Mouse (Mus musculus): ENCODE measurements at regions not wholly inside any gene's neighbourhood (a gene's known extent, or its start where the extent isn't known, plus 50 kb on each side); places are given as distances from the start of the nearest gene placed in this dataset.

DNA sequence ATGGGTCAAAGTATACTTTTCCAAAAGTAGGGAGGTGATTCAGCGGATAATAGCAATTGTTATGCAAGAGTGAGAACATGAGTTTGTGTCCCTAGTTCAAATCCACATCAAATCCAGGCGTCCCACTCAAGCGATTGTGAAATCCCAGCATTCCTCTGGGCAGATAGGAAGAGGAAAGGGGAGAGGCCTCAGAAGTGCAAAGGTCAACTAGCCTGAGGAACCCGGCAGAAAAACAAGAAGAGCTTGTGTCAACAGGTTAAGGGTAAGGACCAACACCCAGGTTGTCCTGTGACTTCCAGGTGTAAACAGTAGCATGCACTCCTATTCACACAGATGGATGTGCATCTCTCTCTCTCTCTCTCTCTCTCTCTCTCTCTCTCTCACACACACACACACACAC lies 127.5 kb downstream of the Rybp start:
- H3K27me3 ChIP-seq (ENCODE audit: control insufficient read depth, insufficient read depth, low read length): no peaks in the 10 kb centered on the region
- H3K9me3 ChIP-seq (ENCODE audit: control insufficient read depth, low read depth, low read length): no peaks in the 10 kb centered on the region
- no peak for ATAC-seq (ENCODE audit: insufficient number of reproducible peaks, insufficient read depth, low FRiP score, low read depth)
- no peak overlapping the region for H3K4me3 ChIP-seq (ENCODE audit: low read depth, low read length)
- WGBS: 66% methylated on average over 4 of the region's 4 CpGs
- H3K9ac ChIP-seq (replicated peaks; ENCODE audit: low read depth, low read length): no peak overlapping the region
- H3K27ac ChIP-seq (ENCODE audit: low read length): no peak overlapping the region
- H3K4me2 ChIP-seq (replicated peaks; ENCODE audit: low read depth, low read length): no peak overlapping the region
- H3K36me3 ChIP-seq (ENCODE audit: control insufficient read depth, insufficient read depth, low read length): no peaks in the 10 kb centered on the region
- peaks cover 29% of the 10 kb centered on the region for H3K4me1 ChIP-seq (ENCODE audit: control insufficient read depth, insufficient read depth, low read length)

DNA sequence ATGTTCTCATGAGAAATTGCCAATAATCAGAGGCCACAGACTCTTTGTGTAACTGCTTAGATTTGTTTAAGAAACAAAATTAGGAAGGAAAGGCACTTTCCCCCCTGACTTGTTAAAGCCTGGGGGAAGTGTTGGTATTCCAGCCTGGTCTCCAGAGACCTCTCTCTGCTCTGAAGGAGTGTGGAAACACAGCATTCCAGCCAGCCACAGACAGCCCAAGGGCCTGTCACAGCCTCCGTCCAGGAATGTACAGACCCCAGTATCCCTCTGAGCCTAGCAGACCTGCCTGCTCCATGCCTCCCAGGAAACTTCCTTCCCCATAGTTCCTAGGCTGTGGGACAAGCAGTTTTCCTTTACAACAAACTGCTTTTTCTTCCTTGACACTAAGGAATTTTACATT lies 128.0 kb downstream of the Rybp start:
- 12% methylated on average over 1 of the region's 1 CpGs for WGBS
- H3K27ac ChIP-seq (ENCODE audit: low read length): no peak overlapping the region
- no peak overlapping the region for H3K4me2 ChIP-seq (replicated peaks; ENCODE audit: low read depth, low read length)
- H3K27me3 ChIP-seq (ENCODE audit: control insufficient read depth, insufficient read depth, low read length): no peaks in the 10 kb centered on the region
- H3K4me1 ChIP-seq (ENCODE audit: control insufficient read depth, insufficient read depth, low read length): peaks cover 29% of the 10 kb centered on the region
- no peaks in the 10 kb centered on the region for H3K9me3 ChIP-seq (ENCODE audit: control insufficient read depth, low read depth, low read length)
- no peaks in the 10 kb centered on the region for H3K36me3 ChIP-seq (ENCODE audit: control insufficient read depth, insufficient read depth, low read length)
- H3K4me3 ChIP-seq (ENCODE audit: low read depth, low read length): no peak overlapping the region
- ATAC-seq (ENCODE audit: insufficient number of reproducible peaks, insufficient read depth, low FRiP score, low read depth): no peak
- H3K9ac ChIP-seq (replicated peaks; ENCODE audit: low read depth, low read length): no peak overlapping the region

DNA sequence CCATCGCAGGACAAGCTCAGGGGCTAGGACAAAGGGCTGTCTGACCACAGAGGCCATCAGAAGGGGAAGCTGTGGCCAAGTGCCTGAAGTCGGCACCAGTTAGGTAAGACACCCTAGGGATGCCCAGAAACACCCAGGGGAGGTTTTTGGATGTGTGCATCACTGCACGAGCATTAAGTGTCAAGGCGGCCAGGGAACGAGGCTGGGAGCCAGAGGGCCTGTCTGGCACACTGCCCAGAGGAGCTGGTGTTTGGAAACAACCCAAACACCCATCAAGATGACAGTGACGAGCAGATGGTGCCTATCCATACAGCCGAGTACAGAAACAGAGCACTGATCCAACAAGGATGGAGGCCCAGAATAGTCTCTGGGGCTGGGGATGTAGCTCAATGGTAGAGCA lies 130.0 kb downstream of the Rybp start:
- H3K4me1 ChIP-seq (ENCODE audit: control insufficient read depth, insufficient read depth, low read length): peaks cover 19% of the 10 kb centered on the region; the same call in 1 of the 2 replicates
- ATAC-seq (ENCODE audit: insufficient number of reproducible peaks, insufficient read depth, low FRiP score, low read depth): peak; percentile 31; the same call in 1 of the 2 replicates
- H3K27ac ChIP-seq (ENCODE audit: low read length): no peak overlapping the region
- no peaks in the 10 kb centered on the region for H3K9me3 ChIP-seq (ENCODE audit: control insufficient read depth, low read depth, low read length)
- H3K4me2 ChIP-seq (replicated peaks; ENCODE audit: low read depth, low read length): no peak overlapping the region
- H3K4me3 ChIP-seq (ENCODE audit: low read depth, low read length): no peak overlapping the region
- H3K27me3 ChIP-seq (ENCODE audit: control insufficient read depth, insufficient read depth, low read length): no peaks in the 10 kb centered on the region
- no peaks in the 10 kb centered on the region for H3K36me3 ChIP-seq (ENCODE audit: control insufficient read depth, insufficient read depth, low read length)
- H3K9ac ChIP-seq (replicated peaks; ENCODE audit: low read depth, low read length): no peak overlapping the region
- WGBS: 29% methylated on average over 7 of the region's 7 CpGs

DNA sequence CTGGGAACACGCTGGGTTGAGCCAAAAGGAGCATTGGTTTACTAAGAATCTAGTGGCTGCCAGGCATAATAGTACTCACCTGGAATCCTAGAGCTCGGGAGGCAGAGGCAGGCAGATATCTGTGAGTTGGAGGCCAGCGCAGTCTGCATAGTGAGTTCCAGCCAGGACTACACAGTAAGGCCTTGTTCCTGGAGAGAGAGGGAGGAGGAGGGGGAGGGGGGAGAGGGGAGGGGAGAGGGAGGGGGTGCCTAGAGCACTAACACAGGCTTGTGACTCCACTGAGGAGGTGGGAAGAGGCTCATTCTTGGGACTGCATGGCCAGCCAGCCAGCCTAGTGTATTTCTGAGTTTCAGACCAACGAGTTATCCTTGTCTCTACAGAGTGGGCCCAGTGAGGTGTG lies 131.1 kb downstream of the Rybp start:
- no peak overlapping the region for H3K9ac ChIP-seq (replicated peaks; ENCODE audit: low read depth, low read length)
- no peak overlapping the region for H3K4me2 ChIP-seq (replicated peaks; ENCODE audit: low read depth, low read length)
- no peak for ATAC-seq (ENCODE audit: insufficient number of reproducible peaks, insufficient read depth, low FRiP score, low read depth)
- H3K4me3 ChIP-seq (ENCODE audit: low read depth, low read length): no peak overlapping the region
- no peaks in the 10 kb centered on the region for H3K36me3 ChIP-seq (ENCODE audit: control insufficient read depth, insufficient read depth, low read length)
- H3K27me3 ChIP-seq (ENCODE audit: control insufficient read depth, insufficient read depth, low read length): no peaks in the 10 kb centered on the region
- 76% methylated on average over 4 of the region's 4 CpGs for WGBS
- no peaks in the 10 kb centered on the region for H3K9me3 ChIP-seq (ENCODE audit: control insufficient read depth, low read depth, low read length)
- H3K4me1 ChIP-seq (ENCODE audit: control insufficient read depth, insufficient read depth, low read length): peaks cover 19% of the 10 kb centered on the region; the same call in 1 of the 2 replicates
- H3K27ac ChIP-seq (ENCODE audit: low read length): no peak overlapping the region

DNA sequence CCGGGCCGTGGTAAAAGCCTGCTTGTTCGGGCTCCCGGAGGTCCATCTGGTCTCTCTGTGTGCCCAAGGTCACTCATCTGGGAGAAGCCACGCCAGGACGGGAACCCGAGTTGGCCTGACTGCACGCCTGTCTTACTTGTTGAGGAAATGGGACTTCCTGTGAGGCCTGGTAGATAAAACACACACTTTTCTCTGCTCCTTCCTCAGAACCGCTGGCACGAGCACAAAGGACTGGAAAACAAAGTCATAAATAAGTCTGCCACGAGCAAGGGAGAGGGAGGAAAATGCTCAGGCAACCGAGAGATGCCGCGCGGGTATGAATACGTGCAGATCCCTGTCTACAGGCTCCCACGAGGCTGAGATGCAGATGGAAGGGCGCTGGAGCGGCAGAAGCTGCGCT lies 131.6 kb downstream of the Rybp start:
- Histone ChIP-seq H3K4me1 (ENCODE audit: control insufficient read depth, insufficient read depth, low read length) (peaks cover 19% of the 10 kb centered on the region; the same call in 1 of the 2 replicates), H3K4me2 (replicated peaks; ENCODE audit: low read depth, low read length) (no peak overlapping the region), H3K4me3 (ENCODE audit: low read depth, low read length) (no peak overlapping the region), H3K36me3 (ENCODE audit: control insufficient read depth, insufficient read depth, low read length) (no peaks in the 10 kb centered on the region), H3K9ac (replicated peaks; ENCODE audit: low read depth, low read length) (no peak overlapping the region), H3K9me3 (ENCODE audit: control insufficient read depth, low read depth, low read length) (no peaks in the 10 kb centered on the region), H3K27me3 (ENCODE audit: control insufficient read depth, insufficient read depth, low read length) (no peaks in the 10 kb centered on the region), H3K27ac (ENCODE audit: low read length) (no peak overlapping the region)
- no peak for ATAC-seq (ENCODE audit: insufficient number of reproducible peaks, insufficient read depth, low FRiP score, low read depth)
- WGBS: 55% methylated on average over 20 of the region's 20 CpGs

DNA sequence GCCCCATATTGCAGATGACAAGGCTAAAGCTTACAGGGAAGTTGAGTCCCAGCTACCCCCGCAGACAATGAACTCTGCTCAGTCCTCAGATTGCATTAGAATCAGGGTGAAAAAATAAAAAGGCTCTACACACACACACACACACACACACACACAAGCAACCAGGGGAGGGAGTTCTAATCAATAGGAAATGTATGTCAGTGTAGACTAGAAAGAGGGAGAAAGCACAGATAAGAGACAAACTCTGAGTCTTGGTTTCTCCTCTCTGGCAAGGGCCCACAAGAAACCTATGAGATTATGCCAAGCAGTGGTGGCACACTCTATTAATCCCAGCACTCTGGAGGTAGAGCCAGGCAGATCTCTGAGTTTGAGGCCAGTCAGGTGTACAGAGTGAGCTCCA lies 135.8 kb downstream of the Rybp start:
- no peaks in the 10 kb centered on the region for H3K27me3 ChIP-seq (ENCODE audit: control insufficient read depth, insufficient read depth, low read length)
- H3K4me1 ChIP-seq (ENCODE audit: control insufficient read depth, insufficient read depth, low read length): peaks cover 18% of the 10 kb centered on the region
- no peak for ATAC-seq (ENCODE audit: insufficient number of reproducible peaks, insufficient read depth, low FRiP score, low read depth)
- no peak overlapping the region for H3K9ac ChIP-seq (replicated peaks; ENCODE audit: low read depth, low read length)
- H3K4me2 ChIP-seq (replicated peaks; ENCODE audit: low read depth, low read length): no peak overlapping the region
- no peak overlapping the region for H3K4me3 ChIP-seq (ENCODE audit: low read depth, low read length)
- H3K36me3 ChIP-seq (ENCODE audit: control insufficient read depth, insufficient read depth, low read length): no peaks in the 10 kb centered on the region
- no peaks in the 10 kb centered on the region for H3K9me3 ChIP-seq (ENCODE audit: control insufficient read depth, low read depth, low read length)
- 97% methylated on average over 1 of the region's 1 CpGs for WGBS
- no peak overlapping the region for H3K27ac ChIP-seq (ENCODE audit: low read length)

DNA sequence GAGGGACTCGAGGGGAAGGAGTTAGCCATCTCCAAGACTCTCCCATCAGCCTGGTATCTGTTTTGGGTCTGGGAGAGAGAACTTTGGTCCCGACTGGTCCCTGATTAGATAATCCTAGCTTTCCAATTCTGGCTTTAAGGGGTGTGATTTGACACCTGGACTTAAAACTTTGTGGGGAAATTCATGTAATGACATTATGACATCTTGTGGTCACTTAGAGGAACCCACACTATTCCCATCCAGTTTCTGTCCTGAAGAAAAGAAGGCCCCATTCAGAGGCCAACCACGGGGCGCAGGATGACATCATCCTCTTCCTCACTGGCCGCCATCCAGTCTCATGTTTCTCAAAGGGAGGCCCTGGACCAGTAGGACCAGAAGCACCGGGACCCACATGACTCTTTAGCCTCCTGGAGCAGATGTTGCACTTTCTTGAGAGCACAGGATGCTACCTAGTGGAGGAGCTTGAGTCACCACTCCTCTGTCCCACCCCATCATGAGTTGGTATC lies 136.5 kb downstream of the Rybp start:
- Histone ChIP-seq H3K9ac (replicated peaks; ENCODE audit: low read depth, low read length) (no peak overlapping the region), H3K4me2 (replicated peaks; ENCODE audit: low read depth, low read length) (no peak overlapping the region), H3K4me3 (ENCODE audit: low read depth, low read length) (no peak overlapping the region), H3K4me1 (ENCODE audit: control insufficient read depth, insufficient read depth, low read length) (peaks cover 15% of the 10 kb centered on the region), H3K27ac (ENCODE audit: low read length) (no peak overlapping the region), H3K27me3 (ENCODE audit: control insufficient read depth, insufficient read depth, low read length) (no peaks in the 10 kb centered on the region), H3K9me3 (ENCODE audit: control insufficient read depth, low read depth, low read length) (no peaks in the 10 kb centered on the region), H3K36me3 (ENCODE audit: control insufficient read depth, insufficient read depth, low read length) (no peaks in the 10 kb centered on the region)
- no peak for ATAC-seq (ENCODE audit: insufficient number of reproducible peaks, insufficient read depth, low FRiP score, low read depth)
- 69% methylated on average over 6 of the region's 6 CpGs for WGBS

DNA sequence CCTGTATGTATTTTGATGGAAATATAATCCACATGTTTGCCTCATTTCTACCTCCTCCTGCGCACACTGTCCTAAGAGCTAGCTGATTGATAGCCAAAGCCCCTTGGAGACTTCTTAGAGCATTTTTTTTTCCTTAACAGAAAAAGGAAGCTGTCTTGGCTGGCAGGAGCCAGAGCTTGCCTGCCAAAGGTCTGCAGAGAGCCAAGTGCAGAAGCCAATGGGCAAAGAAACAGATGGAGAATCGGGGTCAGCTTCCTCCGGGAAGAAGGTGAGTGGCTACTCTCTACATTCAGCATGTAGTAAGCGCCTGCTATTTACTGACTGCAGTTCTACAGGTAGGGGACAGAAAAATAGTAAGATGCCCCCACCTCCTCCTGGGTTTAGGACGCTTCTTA lies 137.8 kb downstream of the Rybp start:
- no peak for ATAC-seq (ENCODE audit: insufficient number of reproducible peaks, insufficient read depth, low FRiP score, low read depth)
- Histone ChIP-seq H3K27ac (ENCODE audit: low read length) (no peak overlapping the region), H3K4me1 (ENCODE audit: control insufficient read depth, insufficient read depth, low read length) (peaks cover 11% of the 10 kb centered on the region; the same call in 1 of the 2 replicates), H3K27me3 (ENCODE audit: control insufficient read depth, insufficient read depth, low read length) (no peaks in the 10 kb centered on the region), H3K4me3 (ENCODE audit: low read depth, low read length) (no peak overlapping the region), H3K9ac (replicated peaks; ENCODE audit: low read depth, low read length) (no peak overlapping the region), H3K36me3 (ENCODE audit: control insufficient read depth, insufficient read depth, low read length) (no peaks in the 10 kb centered on the region), H3K4me2 (replicated peaks; ENCODE audit: low read depth, low read length) (no peak overlapping the region), H3K9me3 (ENCODE audit: control insufficient read depth, low read depth, low read length) (no peaks in the 10 kb centered on the region)
- 69% methylated on average over 5 of the region's 5 CpGs for WGBS

DNA sequence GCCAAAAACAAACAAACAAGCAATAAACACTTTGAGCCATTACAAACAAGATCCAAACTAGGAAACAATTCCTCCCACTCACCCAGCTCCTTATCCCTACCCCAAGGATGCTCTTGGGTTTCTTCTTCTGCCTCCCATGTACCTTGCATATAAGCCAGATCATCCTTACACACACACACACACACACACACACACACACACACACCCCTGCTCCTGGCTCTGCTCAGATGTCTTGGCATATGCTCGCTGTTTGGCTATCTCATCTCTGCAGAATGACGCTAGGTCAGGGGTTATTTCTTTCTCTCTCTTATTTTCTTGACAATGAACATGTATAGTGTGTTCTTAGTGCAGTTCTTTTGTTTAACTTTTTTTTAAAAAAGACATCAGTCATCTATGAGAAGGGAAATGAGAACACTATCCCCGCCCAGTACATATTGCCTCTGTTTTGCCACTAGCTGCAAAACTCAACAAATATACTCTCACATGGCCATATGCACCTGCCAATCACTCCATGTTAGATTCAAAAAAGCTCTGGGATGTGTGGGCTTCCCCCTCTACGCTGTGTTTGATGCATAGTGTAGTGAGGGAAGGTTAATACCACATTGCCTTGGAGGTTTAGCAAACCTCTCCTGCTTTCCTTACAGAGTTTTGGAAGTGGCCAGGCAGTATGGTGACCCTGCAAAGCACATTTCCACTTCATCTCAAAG lies 138.4 kb downstream of the Rybp start:
- Histone ChIP-seq H3K9ac (replicated peaks; ENCODE audit: low read depth, low read length) (no peak overlapping the region), H3K4me2 (replicated peaks; ENCODE audit: low read depth, low read length) (no peak overlapping the region)
- WGBS: 47% methylated on average over 4 of the region's 4 CpGs

More for the DNA sequence above, 138.4 kb downstream of the Rybp start:
- H3K4me1 ChIP-seq (ENCODE audit: control insufficient read depth, insufficient read depth, low read length): peaks cover 13% of the 10 kb centered on the region; the same call in 1 of the 2 replicates
- no peaks in the 10 kb centered on the region for H3K9me3 ChIP-seq (ENCODE audit: control insufficient read depth, low read depth, low read length)
- H3K27ac ChIP-seq (ENCODE audit: low read length): no peak overlapping the region
- H3K4me3 ChIP-seq (ENCODE audit: low read depth, low read length): no peak overlapping the region
- no peak for ATAC-seq (ENCODE audit: insufficient number of reproducible peaks, insufficient read depth, low FRiP score, low read depth)
- no peaks in the 10 kb centered on the region for H3K36me3 ChIP-seq (ENCODE audit: control insufficient read depth, insufficient read depth, low read length)
- H3K27me3 ChIP-seq (ENCODE audit: control insufficient read depth, insufficient read depth, low read length): no peaks in the 10 kb centered on the region
